Mouse (Mus musculus): ENCODE measurements around the gene 2900026A02Rik. TPM values are rescaled to one million over a fixed set of nuclear protein-coding genes. Genes with fewer than 3 reads are reported as not detected.
"Not testable (repeated sequence)": the region's sequence is repeated elsewhere in the genome, so short reads cannot be mapped to it uniquely, and the experiment has no call there.

Gene 2900026A02Rik
- total RNA-seq, 2 experiments from 2014 or later: 40.1 to 41.4 TPM

GRCm38 (mm10) chr5:113132635-113133041 is 88.4 kb downstream of the 2900026A02Rik start:
- DNase-seq: no peak
- intact Hi-C loops (cut with DNase I): no loop called here

GRCm38 (mm10) chr5:113128426-113128825 is 92.6 kb downstream of the 2900026A02Rik start:
- no peak for DNase-seq
- intact Hi-C loops (cut with DNase I): no loop called here

DNA sequence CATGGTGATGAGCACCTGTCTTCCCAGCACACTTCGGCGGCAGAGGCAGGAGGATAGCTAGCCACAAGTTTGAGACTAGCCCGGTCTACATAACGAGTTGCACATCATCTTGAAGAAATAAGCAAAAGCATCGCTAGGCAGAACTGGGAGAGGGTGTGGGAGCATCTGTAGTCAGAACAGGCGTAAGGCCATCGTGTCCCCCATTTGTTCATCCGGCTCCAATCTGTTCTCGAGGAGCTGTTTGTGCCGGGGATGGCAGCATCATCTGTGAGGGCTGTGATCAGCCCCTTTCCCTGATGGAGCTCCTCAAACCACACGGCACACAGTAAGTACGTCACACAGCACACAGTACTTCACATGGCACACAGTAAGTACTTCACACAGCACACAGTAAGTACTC is 94.6 kb downstream of the 2900026A02Rik start:
- intact Hi-C loops (cut with DNase I): no loop called here
- DNase-seq: no peak

DNA sequence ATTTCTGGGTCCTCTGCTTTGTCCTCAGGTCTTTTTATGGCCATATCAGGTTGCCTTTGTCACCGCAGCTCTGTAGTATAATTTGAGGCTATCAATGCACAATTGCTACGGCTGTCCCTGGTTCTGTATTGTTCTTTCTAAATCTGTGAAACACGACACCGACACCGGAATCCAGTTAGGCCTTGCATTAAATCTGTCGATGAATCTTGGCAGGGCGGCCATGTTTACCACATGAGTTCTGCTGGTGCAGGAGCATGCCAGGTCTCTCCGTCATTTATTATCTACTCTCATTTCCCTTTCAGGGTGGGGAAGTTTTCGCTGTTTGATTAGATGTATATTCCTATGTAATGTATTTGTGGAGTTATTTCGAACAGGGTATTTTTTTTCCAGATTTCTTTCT is 97.3 kb downstream of the 2900026A02Rik start:
- intact Hi-C loops (cut with DNase I): no loop called here
- DNase-seq: no peak

DNA sequence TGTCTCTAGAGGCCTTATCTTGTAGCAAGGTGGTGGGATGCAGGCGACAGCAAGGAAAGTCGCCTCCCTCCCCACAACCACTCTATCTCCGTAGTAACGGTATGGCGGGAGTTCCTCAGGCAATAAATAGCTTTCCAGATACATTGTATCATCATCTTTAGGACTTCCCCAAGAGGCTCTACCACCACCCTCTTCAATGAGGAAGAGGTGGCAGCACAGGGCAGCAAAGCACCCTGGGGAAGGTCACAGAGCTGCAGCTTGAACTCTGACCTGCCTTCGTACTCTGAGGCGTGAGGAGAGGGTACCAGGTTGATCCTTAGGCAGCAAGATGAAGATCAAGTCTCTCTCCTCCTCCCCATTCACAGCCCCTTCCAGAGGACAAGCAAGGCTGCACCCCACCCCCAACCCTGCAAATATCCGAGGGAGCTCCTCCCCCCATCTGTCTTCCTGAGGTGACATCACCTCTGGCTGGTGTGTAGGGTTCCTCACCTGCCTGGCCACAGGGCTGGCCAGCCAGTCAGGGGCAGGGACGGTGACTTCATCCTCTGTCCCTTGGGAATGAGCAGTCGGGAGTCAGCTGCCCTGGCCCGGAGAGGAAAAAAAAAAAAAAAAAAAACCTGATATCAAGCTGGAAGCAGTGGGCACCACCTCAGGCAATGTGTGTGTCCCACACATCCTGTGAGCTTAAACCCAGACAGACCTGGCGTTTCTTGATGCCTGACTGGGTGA is 98.5 kb downstream of the 2900026A02Rik start:
- intact Hi-C loops (cut with DNase I): no loop called here
- no peak for DNase-seq

DNA sequence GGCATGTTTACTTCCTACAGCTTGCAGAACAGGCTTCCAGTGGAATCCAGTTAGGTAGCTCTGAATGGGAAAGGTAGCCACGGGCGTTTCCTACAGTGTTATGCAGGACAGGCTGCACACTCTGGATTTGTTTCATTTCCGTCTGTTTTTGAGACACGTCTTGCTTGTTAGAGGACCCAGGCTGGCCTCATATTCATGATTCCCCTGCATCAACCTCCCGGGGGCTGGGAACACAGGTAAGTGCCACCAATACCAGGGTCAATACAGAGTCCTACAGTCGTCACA is 99.5 kb downstream of the 2900026A02Rik start:
- no peak for DNase-seq
- intact Hi-C loops (cut with DNase I): no loop called here

DNA sequence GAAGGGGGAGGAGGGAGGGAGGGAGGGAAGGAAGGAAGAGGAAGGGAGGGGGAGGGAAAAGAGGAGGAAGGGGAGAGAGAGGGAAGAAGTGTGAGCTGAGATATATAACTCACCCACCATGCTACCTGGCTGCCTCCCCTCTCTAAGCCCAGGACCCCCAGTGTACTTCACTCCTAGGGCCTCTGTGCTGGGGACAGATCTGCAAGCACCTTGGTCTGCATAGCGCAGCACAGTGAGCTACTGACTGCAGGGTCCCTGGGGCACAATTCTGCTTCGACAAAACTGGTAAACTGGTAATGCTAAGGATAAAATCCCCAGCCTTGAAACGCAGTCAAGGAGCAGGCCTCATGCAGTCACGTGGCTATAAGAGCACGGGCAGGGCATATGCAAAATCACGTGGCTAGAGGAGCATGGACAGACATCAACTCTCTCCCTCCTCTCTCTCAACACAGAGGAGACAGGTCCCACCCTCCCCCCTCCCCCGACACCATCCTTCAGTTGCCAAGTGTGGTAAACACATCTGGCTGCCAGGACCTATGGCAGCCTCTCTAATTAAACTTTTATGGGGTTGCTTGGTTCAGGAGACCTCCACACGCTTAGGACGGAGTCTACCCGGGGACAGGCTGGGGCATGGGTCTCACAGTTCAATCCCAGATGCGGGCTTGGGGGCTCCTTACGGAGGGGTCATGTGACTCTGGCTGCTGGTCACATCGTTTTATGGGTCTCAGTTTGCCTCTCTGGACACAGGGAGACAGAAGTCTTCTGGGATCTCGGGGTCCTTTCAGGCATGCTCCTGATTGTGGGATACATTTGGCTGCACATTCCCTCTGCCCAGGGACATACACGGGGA is 100.1 kb downstream of the 2900026A02Rik start:
- intact Hi-C loops (cut with DNase I): no loop called here

GRCm38 (mm10) chr5:113119861-113120465 is 101.1 kb downstream of the 2900026A02Rik start:
- no peak for DNase-seq
- intact Hi-C loops (cut with DNase I): no loop called here

More for the DNA sequence above, 100.1 kb downstream of the 2900026A02Rik start:
- no peak for DNase-seq

DNA sequence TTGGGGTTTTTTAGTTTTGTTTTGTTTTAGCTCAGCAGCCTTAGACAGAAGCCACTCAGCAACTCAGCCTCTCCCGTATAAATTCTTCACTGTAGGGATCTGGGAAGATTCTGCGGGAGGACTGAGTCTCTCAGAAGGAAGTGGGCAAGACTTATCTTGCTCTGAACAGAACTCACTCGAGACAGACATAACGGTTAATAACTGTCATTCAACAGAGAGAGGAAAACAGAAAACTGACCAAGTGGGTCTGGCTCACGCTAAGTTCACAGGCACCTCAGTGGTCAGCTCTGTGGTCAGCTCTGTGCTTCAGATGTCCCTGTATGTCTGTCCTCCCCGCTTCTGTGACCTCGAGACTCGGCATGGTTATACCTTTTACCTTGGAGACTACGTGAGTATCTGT is 101.7 kb downstream of the 2900026A02Rik start:
- intact Hi-C loops (cut with DNase I): no loop called here
- no peak for DNase-seq

GRCm38 (mm10) chr5:113118695-113119094 is 102.3 kb downstream of the 2900026A02Rik start:
- intact Hi-C loops (cut with DNase I): no loop called here
- DNase-seq: no peak

DNA sequence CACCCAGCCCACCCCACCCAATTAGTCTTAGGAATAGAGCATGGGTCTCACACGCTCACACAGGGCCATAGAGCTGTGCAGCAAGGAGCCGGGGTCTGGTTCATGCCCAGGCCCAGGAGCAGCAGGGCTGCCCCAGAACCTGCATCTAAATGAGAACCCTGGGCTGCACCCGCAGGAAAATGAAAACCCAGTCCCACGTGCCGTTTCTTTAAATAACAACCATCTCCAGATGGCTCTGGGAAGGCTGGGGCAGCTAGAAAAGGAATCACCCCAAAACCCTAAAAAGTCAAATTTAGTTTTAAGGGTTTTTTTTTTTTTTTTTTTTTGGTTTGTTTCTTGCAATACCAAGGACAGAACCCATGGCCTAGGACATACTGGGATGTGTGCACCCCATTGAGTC is 103.7 kb downstream of the 2900026A02Rik start:
- intact Hi-C loops (cut with DNase I): no loop called here
- no peak for DNase-seq

- no peak for DNase-seq
- intact Hi-C loops (cut with DNase I): no loop called here
Measured at GRCm38 (mm10) chr5:113115896-113116295, 105.1 kb downstream of the 2900026A02Rik start.

DNA sequence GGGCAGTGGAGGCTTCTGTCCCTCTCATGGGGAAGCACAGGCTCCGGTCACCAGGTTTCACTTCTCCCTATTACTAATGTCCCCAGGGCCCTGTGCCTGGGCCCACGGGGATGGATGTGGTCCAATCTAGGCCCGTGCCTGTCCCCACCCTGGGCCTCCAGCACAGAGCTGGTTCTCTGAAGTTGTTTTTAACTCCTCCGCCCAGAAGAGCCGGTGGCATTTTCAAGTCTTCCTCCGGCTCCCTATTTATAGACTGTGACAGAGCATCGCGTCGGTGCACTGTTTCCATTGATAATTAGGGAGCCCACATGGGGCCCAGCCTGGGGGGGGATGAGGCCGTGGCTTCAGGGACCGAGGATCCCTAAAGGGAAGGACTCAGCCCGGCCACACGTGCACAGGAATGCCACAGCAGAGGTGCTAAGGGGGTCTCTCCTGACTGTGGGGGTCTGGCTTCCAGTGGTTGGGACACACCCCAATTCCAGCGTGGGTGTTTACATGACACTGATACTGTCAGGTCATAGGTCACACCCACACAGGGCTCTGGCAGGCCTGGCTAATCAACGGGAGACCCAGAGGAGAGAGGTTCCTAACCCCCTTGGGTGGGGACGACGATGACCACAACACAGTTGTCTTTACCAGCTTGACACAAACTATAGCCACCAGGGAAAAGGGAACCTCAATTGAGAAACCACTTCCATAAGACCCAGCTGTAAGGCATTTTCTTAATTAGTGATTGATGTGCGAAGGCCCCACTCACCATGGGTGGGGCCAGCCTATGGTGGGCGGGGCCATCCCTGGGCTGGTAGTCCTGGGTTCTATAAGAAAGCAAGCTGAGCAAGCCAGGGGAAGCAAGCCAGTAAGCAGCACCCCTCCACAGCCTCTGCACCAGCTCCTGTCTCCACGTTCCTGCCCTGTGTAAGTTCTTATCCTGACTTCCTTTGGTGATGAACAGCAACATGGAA is 106.5 kb downstream of the 2900026A02Rik start:
- no peak for DNase-seq
- intact Hi-C loops (cut with DNase I): no loop called here

DNA sequence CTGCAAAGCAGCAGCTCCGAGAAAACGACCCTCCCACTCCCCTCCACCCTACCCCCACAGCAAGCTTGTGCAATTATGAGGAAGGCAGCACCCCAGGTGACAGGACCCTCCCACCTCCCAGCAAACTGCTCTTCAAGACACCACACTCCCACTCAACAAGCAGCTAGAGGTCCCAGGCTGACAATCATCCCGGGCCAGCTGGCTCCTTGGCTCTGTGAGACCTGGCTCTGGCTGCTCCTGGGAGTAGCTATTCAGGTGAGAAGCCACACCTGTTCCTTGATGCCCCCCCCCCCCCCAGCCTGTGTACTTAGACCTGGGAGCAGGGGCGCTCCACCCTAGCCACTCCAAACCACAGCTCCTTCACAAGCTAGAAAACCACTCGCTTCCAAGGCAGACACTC is 107.9 kb downstream of the 2900026A02Rik start:
- no peak for DNase-seq
- intact Hi-C loops (cut with DNase I): no loop called here

DNA sequence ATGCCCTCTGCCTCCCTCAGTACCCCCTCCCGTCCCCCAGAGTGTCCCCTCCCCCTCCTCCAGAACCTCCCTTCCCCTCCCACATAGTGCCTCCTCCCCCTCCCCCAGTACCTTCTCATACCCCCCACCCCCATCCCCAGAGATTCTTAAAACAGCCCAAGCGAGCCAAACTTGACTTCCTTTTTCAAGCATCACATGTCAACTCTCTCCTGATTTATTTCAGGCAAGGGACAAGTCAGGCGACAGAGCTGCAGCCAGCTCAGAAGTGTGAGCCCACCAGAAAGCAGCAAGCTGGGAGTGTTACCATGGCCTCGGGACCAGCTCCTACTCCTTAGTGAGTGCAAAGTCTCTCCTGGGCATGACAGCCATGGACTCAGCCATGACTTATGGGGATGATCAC is 109.7 kb downstream of the 2900026A02Rik start:
- intact Hi-C loops (cut with DNase I): no loop called here

DNA sequence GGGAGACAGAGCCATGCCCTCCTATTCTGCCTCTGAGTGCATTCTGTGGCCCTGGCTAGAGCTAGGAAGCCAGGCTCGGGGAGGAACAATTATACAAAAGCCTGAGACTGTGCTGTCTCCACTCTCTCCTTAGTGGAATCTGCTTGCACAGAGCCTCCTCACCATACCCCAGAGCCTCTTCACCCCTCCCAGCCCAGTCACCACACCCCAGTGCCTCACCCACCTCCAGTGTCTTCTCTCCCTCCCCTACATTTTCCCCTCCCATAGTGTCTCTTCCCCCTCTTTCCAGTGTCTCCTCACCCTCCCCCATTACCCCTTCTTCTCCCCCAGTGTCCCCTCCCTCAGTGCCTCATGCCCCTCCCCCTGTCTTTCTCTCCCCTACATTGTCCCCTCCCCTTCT is 110.1 kb downstream of the 2900026A02Rik start:
- no peak for DNase-seq
- intact Hi-C loops (cut with DNase I): no loop called here

More for the DNA sequence above, 109.7 kb downstream of the 2900026A02Rik start:
- no peak for DNase-seq

DNA sequence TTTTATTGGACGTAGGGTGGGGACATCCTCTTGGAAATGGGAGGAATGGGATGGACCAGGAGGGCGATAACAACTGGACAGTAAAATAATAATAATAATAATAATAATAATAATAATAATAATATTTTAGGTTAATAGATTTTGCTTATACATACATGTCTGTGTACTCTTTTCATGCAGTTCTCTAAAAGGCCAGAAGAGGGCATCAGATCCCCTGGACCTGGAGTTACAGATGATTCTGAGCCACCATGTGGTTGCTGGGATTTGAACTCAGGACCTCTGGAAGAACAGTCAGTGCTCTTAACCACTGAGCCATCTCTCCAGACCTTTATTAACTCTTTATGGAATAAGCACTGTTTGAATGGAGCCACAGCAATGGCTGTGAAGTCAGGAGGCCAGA is 111.4 kb downstream of the 2900026A02Rik start:
- intact Hi-C loops (cut with DNase I); DNase-seq: not testable (repeated sequence)

- no peak for DNase-seq
- intact Hi-C loops (cut with DNase I): no loop called here
Measured at GRCm38 (mm10) chr5:113108165-113108764, 112.8 kb downstream of the 2900026A02Rik start.

- no peak for DNase-seq
- intact Hi-C loops (cut with DNase I): no loop called here
Measured at GRCm38 (mm10) chr5:113107709-113108108, 113.3 kb downstream of the 2900026A02Rik start.

DNA sequence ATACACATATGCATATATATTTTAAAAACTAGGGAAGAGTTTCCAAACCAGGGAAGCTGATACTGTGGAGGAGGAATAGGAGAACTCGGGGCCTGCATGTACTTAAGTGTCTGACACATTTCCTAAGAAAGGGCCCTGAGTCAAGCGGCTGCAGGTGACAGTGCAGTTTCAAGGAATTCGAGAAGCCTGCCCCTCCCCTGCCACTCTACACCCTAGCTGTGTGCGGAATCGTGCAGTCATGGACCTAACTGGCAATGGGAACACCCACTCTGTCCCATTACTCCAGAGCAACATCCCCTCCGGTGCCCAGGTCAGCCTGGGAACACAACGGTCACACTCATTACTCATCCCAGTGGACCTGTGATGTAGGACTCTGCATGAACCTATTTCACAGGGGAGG is 114.4 kb downstream of the 2900026A02Rik start:
- intact Hi-C loops (cut with DNase I): no loop called here
- DNase-seq: no peak
